Mouse (Mus musculus): ENCODE data around the gene Carmil1. TPM values are rescaled to one million over a fixed set of nuclear protein-coding genes. Genes with fewer than 3 reads are reported as not detected.

Carmil1 gene
- polyA plus RNA-seq, 1 experiment from 2014 or later, result 10.7 TPM

DNA sequence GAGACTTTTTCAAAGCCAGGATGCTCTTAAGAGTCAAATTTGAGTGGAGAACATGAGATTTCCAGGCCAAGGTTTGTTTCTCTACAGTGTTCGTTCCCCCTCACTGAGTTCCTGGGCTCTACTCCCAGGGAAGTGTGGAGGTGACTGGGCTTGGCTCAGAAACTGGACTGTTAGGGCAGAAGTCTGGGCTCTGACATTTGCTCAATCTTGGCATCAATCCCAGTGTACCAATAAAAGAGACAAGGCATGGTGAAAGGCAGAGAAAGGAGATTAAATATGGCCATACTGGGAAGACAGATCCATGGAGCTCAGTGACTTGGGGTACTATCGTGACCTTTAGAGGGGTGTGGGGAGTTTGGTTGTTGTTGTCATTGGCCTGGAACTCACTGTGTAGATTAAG, 6.8 kb upstream of the Carmil1 start:
- H3K9ac ChIP-seq, result no peak overlapping the region
- WGBS (ENCODE audit: insufficient replicate concordance), result 77% methylated on average over 2 of the region's 2 CpGs

GRCm38 (mm10) chr13:24279762-24280438, 695 bp downstream of the Carmil1 start:
- Histone ChIP-seq H3K9me3 (replicated peaks) (no peaks in the 10 kb centered on the region), H3K4me2 (peak overlapping the region; percentile 79), H3K27me3 (replicated peaks) (peaks cover 53% of the 10 kb centered on the region), H3K27ac (no peak overlapping the region), H3K4me1 (peaks cover 23% of the 10 kb centered on the region), H3K4me3 (peak overlapping the region; percentile 64), H3K36me3 (no peaks in the 10 kb centered on the region), H3K9ac (peak overlapping the region; percentile 53; the same call in 1 of the 2 replicates)
- 9% methylated on average over 21 of the region's 21 CpGs for WGBS (ENCODE audit: insufficient replicate concordance)
- no peak for ATAC-seq

More for the DNA sequence above, 6.8 kb upstream of the Carmil1 start:
- Histone ChIP-seq H3K9me3 (replicated peaks) (no peaks in the 10 kb centered on the region), H3K27ac (no peak overlapping the region), H3K27me3 (replicated peaks) (peaks cover 8% of the 10 kb centered on the region; the same call in 1 of the 2 replicates), H3K4me3 (no peak overlapping the region), H3K36me3 (no peaks in the 10 kb centered on the region), H3K4me2 (no peak overlapping the region), H3K4me1 (no peaks in the 10 kb centered on the region)
- no peak for ATAC-seq

GRCm38 (mm10) chr13:24279407-24279761, 1.2 kb downstream of the Carmil1 start:
- peak overlapping the region; percentile 64 for H3K4me3 ChIP-seq
- 59% methylated on average over 11 of the region's 11 CpGs for WGBS (ENCODE audit: insufficient replicate concordance)
- no peaks in the 10 kb centered on the region for H3K9me3 ChIP-seq (replicated peaks)
- no peak overlapping the region for H3K27ac ChIP-seq
- no peak for ATAC-seq
- no peak overlapping the region for H3K9ac ChIP-seq
- peaks cover 23% of the 10 kb centered on the region for H3K4me1 ChIP-seq
- H3K4me2 ChIP-seq, result peak overlapping the region; percentile 79
- no peaks in the 10 kb centered on the region for H3K36me3 ChIP-seq
- peaks cover 53% of the 10 kb centered on the region for H3K27me3 ChIP-seq (replicated peaks)

DNA sequence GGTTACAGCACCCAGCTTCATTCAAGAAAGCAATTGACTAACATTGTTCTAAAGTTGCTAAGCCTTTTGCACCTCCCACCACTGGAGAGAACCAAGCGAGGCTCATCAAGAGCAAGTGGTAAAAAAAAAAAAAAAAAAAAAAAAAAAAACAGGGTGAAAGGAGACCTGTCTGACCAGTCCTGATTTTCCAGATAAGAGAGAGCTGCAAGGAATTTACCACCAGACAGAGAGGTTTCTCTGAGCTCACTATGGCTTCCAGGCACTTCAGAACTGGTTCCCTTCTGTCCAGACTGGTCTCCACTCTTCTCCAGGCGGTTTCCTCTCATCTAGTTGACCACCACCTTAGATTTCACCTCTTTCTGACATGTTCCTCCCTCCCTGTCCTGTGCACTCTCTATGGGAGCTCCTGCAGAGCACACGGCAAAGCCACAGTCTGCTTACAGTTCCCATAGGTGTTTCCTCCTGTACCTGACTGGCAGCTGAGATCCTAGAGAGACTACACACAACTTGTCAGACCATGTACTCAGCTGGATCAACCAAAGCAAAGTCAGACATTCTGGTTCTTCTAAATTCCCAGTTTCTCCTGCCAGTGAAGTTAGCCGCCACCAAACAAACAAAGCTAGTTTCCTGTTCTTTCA, 7.7 kb downstream of the Carmil1 start:
- Histone ChIP-seq H3K4me2 (no peak overlapping the region), H3K27me3 (replicated peaks) (0 out of 2 replicates have a peak, but pooled peaks cover 2% of the 10 kb centered on the region), H3K9ac (no peak overlapping the region), H3K36me3 (no peaks in the 10 kb centered on the region), H3K27ac (no peak overlapping the region), H3K9me3 (replicated peaks) (no peaks in the 10 kb centered on the region), H3K4me3 (no peak overlapping the region), H3K4me1 (no peaks in the 10 kb centered on the region)
- ATAC-seq, result no peak
- WGBS (ENCODE audit: insufficient replicate concordance), result 60% methylated on average over 4 of the region's 4 CpGs

DNA sequence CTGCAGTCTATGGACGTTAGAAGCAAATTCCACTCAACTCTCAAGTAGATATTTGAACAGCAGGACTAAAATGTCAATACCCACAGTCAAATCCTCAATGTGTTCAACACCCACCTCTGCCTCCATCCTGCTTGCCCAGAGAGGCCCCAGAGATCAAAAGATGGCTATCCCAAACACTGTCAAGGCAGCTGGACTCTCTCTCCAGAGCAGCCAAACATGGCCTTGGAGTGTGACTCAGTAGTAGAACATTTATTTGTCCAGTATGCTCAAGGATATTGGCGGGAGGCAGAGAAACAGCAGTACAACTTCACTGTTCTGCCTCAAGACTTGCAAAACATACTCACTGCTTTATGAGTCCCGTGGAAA, 11.5 kb downstream of the Carmil1 start:
- Histone ChIP-seq H3K9me3 (replicated peaks) (no peaks in the 10 kb centered on the region), H3K36me3 (no peaks in the 10 kb centered on the region), H3K9ac (no peak overlapping the region), H3K4me1 (no peaks in the 10 kb centered on the region), H3K4me3 (no peak overlapping the region), H3K27me3 (replicated peaks) (no peaks in the 10 kb centered on the region), H3K4me2 (no peak overlapping the region), H3K27ac (no peak overlapping the region)
- ATAC-seq, result no peak
- WGBS (ENCODE audit: insufficient replicate concordance), result 52% methylated on average over 3 of the region's 3 CpGs

- WGBS (ENCODE audit: insufficient replicate concordance), result 67% methylated on average over 14 of the region's 14 CpGs
- no peaks in the 10 kb centered on the region for H3K9me3 ChIP-seq (replicated peaks)
- H3K27me3 ChIP-seq (replicated peaks), result no peaks in the 10 kb centered on the region
- H3K27ac ChIP-seq, result peak overlapping the region; percentile 36; the same call in 1 of the 2 replicates
- ATAC-seq, result no peak
- no peak overlapping the region for H3K9ac ChIP-seq
- no peak overlapping the region for H3K4me3 ChIP-seq
- no peak overlapping the region for H3K4me2 ChIP-seq
- no peaks in the 10 kb centered on the region for H3K36me3 ChIP-seq
- no peaks in the 10 kb centered on the region for H3K4me1 ChIP-seq
Observed at GRCm38 (mm10) chr13:24268355-24269099, 12.1 kb downstream of the Carmil1 start.

GRCm38 (mm10) chr13:24264760-24265159, 15.8 kb downstream of the Carmil1 start:
- Histone ChIP-seq H3K36me3 (no peaks in the 10 kb centered on the region), H3K9ac (no peak overlapping the region), H3K4me1 (no peaks in the 10 kb centered on the region), H3K9me3 (replicated peaks) (no peaks in the 10 kb centered on the region), H3K27me3 (replicated peaks) (no peaks in the 10 kb centered on the region), H3K4me3 (no peak overlapping the region), H3K4me2 (no peak overlapping the region), H3K27ac (no peak overlapping the region)
- 32% methylated on average over 5 of the region's 5 CpGs for WGBS (ENCODE audit: insufficient replicate concordance)
- no peak for ATAC-seq

DNA sequence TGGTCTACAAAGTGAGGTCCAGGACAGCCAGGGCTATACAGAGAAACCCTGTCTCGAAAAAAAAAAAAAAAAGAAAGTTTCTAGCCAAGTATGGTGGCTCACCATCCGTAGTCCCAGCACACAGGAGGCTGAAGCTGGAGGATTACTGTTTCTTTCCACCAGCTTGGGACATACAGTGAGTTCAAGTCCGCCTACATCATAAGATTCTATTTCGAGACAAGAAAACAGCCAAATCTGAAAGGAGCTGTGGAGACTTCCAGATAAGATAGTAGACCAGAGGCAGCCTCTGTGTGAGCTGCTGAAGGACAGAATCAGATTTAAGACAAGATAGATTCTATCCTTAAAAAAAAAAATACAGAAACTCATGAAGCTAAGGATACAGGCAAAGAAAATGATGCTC, 17.0 kb downstream of the Carmil1 start:
- Histone ChIP-seq H3K27me3 (replicated peaks) (no peaks in the 10 kb centered on the region), H3K9ac (no peak overlapping the region), H3K4me3 (no peak overlapping the region), H3K4me2 (no peak overlapping the region), H3K9me3 (replicated peaks) (no peaks in the 10 kb centered on the region), H3K27ac (no peak overlapping the region), H3K36me3 (no peaks in the 10 kb centered on the region), H3K4me1 (no peaks in the 10 kb centered on the region)
- no peak for ATAC-seq
- WGBS (ENCODE audit: insufficient replicate concordance), result 62% methylated on average over 4 of the region's 4 CpGs

GRCm38 (mm10) chr13:24260751-24261591, 19.6 kb downstream of the Carmil1 start:
- no peak for ATAC-seq
- H3K27ac ChIP-seq, result no peak overlapping the region

DNA sequence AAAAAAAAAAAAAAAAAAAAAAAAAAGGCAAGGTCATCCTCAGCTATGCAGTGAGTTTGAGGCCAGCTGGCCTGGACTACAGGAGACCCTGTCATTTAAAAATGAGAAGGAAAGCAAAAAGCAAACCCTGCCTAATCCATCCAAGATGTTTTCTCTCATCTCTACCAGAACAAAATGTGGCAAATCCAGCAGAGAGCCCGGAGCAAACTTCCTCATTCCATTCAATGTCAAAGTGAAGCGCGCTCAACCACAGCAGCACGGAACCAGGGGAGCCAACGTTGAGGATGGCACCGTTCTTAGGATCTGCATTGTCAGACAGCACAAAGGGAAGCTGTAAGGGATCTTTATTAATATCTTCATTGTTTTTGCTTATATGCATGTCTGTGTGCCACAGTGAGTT, 22.8 kb downstream of the Carmil1 start:
- H3K27me3 ChIP-seq (replicated peaks), result no peaks in the 10 kb centered on the region
- H3K4me2 ChIP-seq, result no peak overlapping the region
- no peak overlapping the region for H3K27ac ChIP-seq
- H3K9ac ChIP-seq, result no peak overlapping the region
- H3K36me3 ChIP-seq, result no peaks in the 10 kb centered on the region
- no peak overlapping the region for H3K4me3 ChIP-seq
- 65% methylated on average over 6 of the region's 6 CpGs for WGBS (ENCODE audit: insufficient replicate concordance)
- peaks cover under 1% of the 10 kb centered on the region; the same call in 1 of the 2 replicates for H3K4me1 ChIP-seq
- H3K9me3 ChIP-seq (replicated peaks), result no peaks in the 10 kb centered on the region
- ATAC-seq, result no peak

More at GRCm38 (mm10) chr13:24260751-24261591, 19.6 kb downstream of the Carmil1 start:
- Histone ChIP-seq H3K4me3 (no peak overlapping the region), H3K27me3 (replicated peaks) (no peaks in the 10 kb centered on the region), H3K4me2 (no peak overlapping the region), H3K36me3 (no peaks in the 10 kb centered on the region), H3K9me3 (replicated peaks) (no peaks in the 10 kb centered on the region), H3K9ac (no peak overlapping the region), H3K4me1 (no peaks in the 10 kb centered on the region)
- WGBS (ENCODE audit: insufficient replicate concordance), result 49% methylated on average over 10 of the region's 10 CpGs

DNA sequence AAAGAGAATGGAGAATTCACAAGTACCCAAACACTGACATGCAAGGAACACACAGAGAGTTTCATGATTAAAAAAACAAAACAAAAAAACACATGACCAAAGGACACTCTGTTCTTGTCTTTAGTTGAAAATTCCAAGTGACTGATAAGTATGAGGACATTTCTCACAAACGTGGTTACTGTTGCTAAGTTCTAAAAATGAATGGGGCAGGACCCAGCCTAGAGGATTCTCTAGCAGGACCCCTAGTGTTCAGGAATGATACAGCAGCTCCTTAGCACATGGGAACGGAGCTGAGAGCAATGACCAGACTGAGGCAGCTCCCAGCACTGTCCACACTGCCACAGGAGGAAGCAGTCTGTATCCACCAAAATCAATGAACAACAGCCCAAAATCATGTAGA, 26.6 kb downstream of the Carmil1 start:
- H3K9ac ChIP-seq, result no peak overlapping the region
- ATAC-seq, result 0 out of 2 replicates have a peak, but pooled peaks have one; percentile 55
- WGBS (ENCODE audit: insufficient replicate concordance), result 19% methylated on average over 2 of the region's 2 CpGs
- H3K4me1 ChIP-seq, result peaks cover 6% of the 10 kb centered on the region; the same call in 1 of the 2 replicates
- no peak overlapping the region for H3K4me3 ChIP-seq
- no peaks in the 10 kb centered on the region for H3K36me3 ChIP-seq
- H3K9me3 ChIP-seq (replicated peaks), result no peaks in the 10 kb centered on the region
- H3K4me2 ChIP-seq, result no peak overlapping the region
- no peaks in the 10 kb centered on the region for H3K27me3 ChIP-seq (replicated peaks)
- H3K27ac ChIP-seq, result no peak overlapping the region
